Mouse (Mus musculus) G1E (cell line): ENCODE results near the gene Gse1.

Experiments
- CTCF ChIP-seq: IDR thresholded peaks from 2 replicates; pipeline ENCODE4 v1.5.1; 2012; ENCODE audit warnings: low read depth, low read length, inconsistent platforms, mixed read lengths
- GATA1 ChIP-seq: IDR thresholded peaks from 2 replicates; pipeline ENCODE4 v1.6.1; 2012; ENCODE audit warnings: borderline replicate concordance, low read length, inconsistent platforms, mixed read lengths
- GATA2 ChIP-seq: IDR thresholded peaks from 2 replicates; pipeline ENCODE4 v1.6.1; 2012; ENCODE audit warnings: low read depth, low read length, inconsistent platforms, borderline replicate concordance
- POLR2AphosphoS5 ChIP-seq: IDR thresholded peaks from 2 replicates; pipeline ENCODE4 v1.6.1; 2012; ENCODE audit warnings: low read depth, low read length, inconsistent platforms; ENCODE audit not compliant: insufficient replicate concordance
- TAL1 ChIP-seq: conservative IDR thresholded peaks from 2 replicates; pipeline ENCODE4 v1.6.1; 2012; ENCODE audit warnings: low read depth, low read length, inconsistent platforms, mixed read lengths

DNA sequence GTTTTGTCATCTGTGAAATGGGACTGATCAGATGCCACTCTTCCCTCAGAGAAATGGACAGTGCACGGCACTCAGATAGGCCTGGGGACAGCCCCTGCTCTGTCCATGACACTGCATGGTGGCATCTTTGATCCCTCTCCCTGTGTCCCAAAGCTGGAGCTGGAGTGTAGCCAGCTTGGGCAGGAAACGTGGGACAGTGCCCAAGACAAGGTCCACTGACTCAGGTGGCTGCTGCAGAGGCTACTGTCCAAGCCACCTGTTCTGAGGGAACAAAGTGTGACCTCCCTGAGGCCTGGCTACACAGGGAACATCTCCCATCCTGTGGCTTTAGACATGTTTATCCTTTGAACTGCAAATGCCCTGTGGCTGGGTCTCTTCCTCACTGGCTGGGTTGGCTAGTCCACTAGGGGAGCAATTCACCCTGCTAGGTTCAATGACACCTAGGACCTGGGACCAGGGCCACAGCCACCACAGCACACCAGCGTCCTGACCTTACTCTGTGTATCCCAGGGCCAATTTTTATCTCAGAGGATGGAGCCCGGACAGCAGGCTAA lies 46.3 kb upstream of the Gse1 start:
- TF ChIP-seq CTCF = no peak
- TF ChIP-seq TAL1 = no peak
- TF ChIP-seq POLR2AphosphoS5 = no peak
- no peak for TF ChIP-seq GATA2
- no peak for TF ChIP-seq GATA1
